Mouse (Mus musculus): ENCODE measurements around the gene Arhgap18. TPM values are rescaled to one million over a fixed set of nuclear protein-coding genes. Genes with fewer than 3 reads are reported as not detected.
A peak's percentile ranks its signal among the peaks of the same experiment; 100 is the strongest.

Arhgap18 gene
- polyA plus RNA-seq, 1 experiment from 2014 or later, result 40.0 TPM

DNA sequence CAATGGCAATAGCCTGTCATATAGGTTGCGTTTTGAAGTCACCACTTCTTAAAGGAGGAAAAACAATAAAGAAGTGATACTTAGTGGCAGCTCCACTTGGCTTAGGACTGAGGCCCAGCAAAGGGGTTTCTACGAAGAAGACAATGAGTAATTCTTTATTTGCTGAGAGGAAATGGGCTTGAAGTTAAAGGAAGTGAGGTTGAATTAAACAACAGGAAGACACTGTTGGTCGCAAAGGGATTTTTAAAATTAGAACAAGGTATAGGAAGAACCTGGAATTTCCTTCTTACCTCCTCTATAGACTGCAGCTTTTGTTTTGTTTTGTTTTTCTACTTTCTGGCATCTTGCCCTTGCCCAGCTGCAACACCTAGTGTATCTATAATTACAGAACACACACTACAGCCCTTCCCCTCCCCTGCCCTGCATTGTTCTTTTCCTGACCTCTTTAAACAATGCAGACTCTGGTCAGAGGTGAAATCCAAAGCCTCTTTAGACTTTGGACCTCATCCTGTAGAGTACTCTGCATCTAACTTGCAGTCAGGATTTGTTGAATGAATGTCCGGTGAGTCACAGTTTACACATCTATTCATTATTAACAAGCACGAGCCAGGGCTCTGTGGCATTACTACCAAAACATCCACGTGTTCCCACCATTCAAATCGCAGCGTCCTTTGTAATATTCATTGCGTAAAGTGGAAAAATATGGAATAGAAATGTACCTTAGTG, 75.4 kb downstream of the Arhgap18 start:
- DNase-seq (ENCODE audit: low spot score) (peak; percentile 57), ATAC-seq (replicated peaks; ENCODE audit: low FRiP score, low TSS enrichment, low read depth) (peak; percentile 85)
- WGBS, result 61% methylated on average over 9 of the region's 9 CpGs
- no peaks in the 10 kb centered on the region for H3K27me3 ChIP-seq (replicated peaks; ENCODE audit: control insufficient read depth, insufficient read depth, low read length)
- 0 out of 2 replicates have a peak overlapping the region, but pooled peaks have one; percentile 0 for H3K4me2 ChIP-seq (ENCODE audit: low read length)
- H3K36me3 ChIP-seq (ENCODE audit: control insufficient read depth, insufficient read depth, low read length), result no peaks in the 10 kb centered on the region
- no peak overlapping the region for H3K4me3 ChIP-seq (ENCODE audit: low read depth, low read length)
- no peak overlapping the region for H3K9ac ChIP-seq (ENCODE audit: low read length)
- H3K4me1 ChIP-seq (replicated peaks; ENCODE audit: control insufficient read depth, insufficient read depth, low read length), result peaks cover 4% of the 10 kb centered on the region; the same call in 1 of the 2 replicates
- peak overlapping the region; percentile 40; the same call in 1 of the 2 replicates for H3K27ac ChIP-seq (ENCODE audit: low read depth)
- no peaks in the 10 kb centered on the region for H3K9me3 ChIP-seq (ENCODE audit: control insufficient read depth, low read length)

DNA sequence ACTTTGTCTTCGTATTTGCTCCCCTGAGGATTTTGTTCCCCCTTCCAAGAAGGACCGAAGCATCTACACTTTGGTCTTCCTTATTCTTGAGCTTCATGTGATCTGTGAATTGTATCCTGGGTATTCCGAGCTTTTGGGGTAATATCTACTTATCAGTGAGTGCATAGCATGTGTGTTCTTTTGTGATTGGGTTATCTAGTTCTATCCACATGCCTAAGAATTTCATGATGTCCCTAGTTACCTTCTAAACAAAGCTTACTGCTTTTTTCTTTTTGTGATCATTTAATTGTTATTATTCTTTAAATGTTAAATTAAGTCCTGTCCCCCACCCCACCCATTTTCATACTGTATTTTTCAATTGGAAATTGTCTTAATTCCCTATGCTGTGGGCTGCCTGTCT, 78.8 kb downstream of the Arhgap18 start:
- Histone ChIP-seq H3K36me3 (ENCODE audit: control insufficient read depth, insufficient read depth, low read length) (no peaks in the 10 kb centered on the region), H3K27ac (ENCODE audit: low read depth) (no peak overlapping the region), H3K9ac (ENCODE audit: low read length) (no peak overlapping the region), H3K27me3 (replicated peaks; ENCODE audit: control insufficient read depth, insufficient read depth, low read length) (no peaks in the 10 kb centered on the region), H3K4me3 (ENCODE audit: low read depth, low read length) (no peak overlapping the region), H3K4me1 (replicated peaks; ENCODE audit: control insufficient read depth, insufficient read depth, low read length) (0 out of 2 replicates have a peak, but pooled peaks cover 4% of the 10 kb centered on the region), H3K4me2 (ENCODE audit: low read length) (no peak overlapping the region), H3K9me3 (ENCODE audit: control insufficient read depth, low read length) (no peaks in the 10 kb centered on the region)
- ATAC-seq (replicated peaks; ENCODE audit: low FRiP score, low TSS enrichment, low read depth) (no peak), DNase-seq (ENCODE audit: low spot score) (no peak)
- 91% methylated on average over 3 of the region's 3 CpGs for WGBS

DNA sequence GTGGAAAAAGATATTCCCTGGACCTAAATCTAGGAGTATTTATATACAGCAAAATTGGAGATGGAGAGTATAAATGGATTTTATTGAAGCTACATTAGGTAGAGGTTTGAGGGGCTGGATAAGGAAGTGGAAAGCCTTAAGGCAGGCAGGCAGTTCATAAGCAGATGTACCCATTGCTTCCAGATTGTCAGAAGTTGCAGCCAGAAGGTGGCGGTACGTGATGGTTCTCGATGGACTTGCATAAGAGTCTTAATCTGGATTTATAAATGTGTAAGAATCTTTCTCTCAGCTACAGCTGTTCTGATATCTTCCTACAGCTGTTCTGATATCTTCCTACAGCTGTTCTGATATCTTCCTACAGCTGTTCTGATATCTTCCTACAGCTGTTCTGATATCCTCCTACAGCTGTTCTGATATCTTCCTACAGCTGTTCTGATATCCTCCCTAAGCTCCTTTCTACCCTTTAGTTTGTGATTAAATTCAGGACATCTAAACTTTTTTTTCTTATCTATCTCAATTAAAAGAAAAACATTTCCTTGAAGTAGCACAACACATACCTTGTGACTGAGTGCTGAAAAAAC, 79.5 kb downstream of the Arhgap18 start:
- H3K27ac ChIP-seq (ENCODE audit: low read depth), result no peak overlapping the region
- H3K27me3 ChIP-seq (replicated peaks; ENCODE audit: control insufficient read depth, insufficient read depth, low read length), result no peaks in the 10 kb centered on the region
- no peaks in the 10 kb centered on the region for H3K9me3 ChIP-seq (ENCODE audit: control insufficient read depth, low read length)
- H3K4me3 ChIP-seq (ENCODE audit: low read depth, low read length), result no peak overlapping the region
- DNase-seq (ENCODE audit: low spot score), result no peak
- H3K36me3 ChIP-seq (ENCODE audit: control insufficient read depth, insufficient read depth, low read length), result no peaks in the 10 kb centered on the region
- H3K9ac ChIP-seq (ENCODE audit: low read length), result no peak overlapping the region
- no peak for ATAC-seq (replicated peaks; ENCODE audit: low FRiP score, low TSS enrichment, low read depth)
- H3K4me1 ChIP-seq (replicated peaks; ENCODE audit: control insufficient read depth, insufficient read depth, low read length), result 0 out of 2 replicates have a peak, but pooled peaks cover 4% of the 10 kb centered on the region
- H3K4me2 ChIP-seq (ENCODE audit: low read length), result no peak overlapping the region
- WGBS, result 94% methylated on average over 3 of the region's 3 CpGs

DNA sequence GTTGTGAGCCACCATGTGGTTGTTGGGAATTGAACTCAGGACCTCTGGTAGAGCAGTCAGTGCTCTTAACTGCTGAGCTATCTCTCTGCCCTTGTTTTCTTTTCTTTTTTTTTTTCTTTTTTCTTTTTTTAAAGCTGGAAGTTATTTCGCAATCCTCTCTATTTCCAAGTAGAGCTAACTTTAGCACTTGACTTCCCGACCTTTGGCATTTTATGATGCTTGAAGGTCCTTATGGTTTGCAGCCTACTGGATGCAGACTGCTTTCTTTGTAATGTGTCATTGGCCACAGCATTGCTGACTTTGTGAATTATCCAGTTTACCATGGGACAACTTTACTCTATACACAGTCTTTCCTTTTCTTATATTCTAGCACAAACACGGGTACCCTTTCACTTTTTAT, 80.2 kb downstream of the Arhgap18 start:
- no peak for DNase-seq (ENCODE audit: low spot score)

DNA sequence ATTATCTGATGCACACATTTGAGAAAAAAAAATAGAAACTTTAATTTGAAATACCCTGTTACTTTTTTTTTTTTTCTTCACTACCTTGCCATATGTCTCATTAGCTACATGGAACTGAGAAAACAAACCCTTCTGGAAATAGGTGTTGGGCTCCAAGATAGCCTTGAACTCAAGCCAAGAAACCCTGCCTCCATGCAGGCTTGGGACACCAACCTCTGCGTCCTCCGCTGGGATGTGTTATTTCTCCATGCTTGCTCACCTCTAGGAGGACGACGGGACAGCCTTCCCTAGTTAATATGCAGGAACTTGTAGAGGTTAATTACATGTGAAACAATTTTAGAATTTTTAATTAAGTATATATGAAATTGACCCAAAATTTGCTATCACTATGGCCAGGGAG, 96.1 kb downstream of the Arhgap18 start:
- ATAC-seq (replicated peaks; ENCODE audit: low FRiP score, low TSS enrichment, low read depth), result no peak
- Histone ChIP-seq H3K4me2 (ENCODE audit: low read length) (no peak overlapping the region), H3K27ac (ENCODE audit: low read depth) (no peak overlapping the region), H3K4me1 (replicated peaks; ENCODE audit: control insufficient read depth, insufficient read depth, low read length) (no peaks in the 10 kb centered on the region), H3K27me3 (replicated peaks; ENCODE audit: control insufficient read depth, insufficient read depth, low read length) (no peaks in the 10 kb centered on the region), H3K9me3 (ENCODE audit: control insufficient read depth, low read length) (no peaks in the 10 kb centered on the region), H3K36me3 (ENCODE audit: control insufficient read depth, insufficient read depth, low read length) (no peaks in the 10 kb centered on the region; the same call in 1 of the 2 replicates), H3K4me3 (ENCODE audit: low read depth, low read length) (no peak overlapping the region), H3K9ac (ENCODE audit: low read length) (no peak overlapping the region)
- 90% methylated on average over 4 of the region's 4 CpGs for WGBS
- DNase-seq (ENCODE audit: low spot score), result no peak

More for the DNA sequence above, 80.2 kb downstream of the Arhgap18 start:
- no peak overlapping the region for H3K27ac ChIP-seq (ENCODE audit: low read depth)
- no peaks in the 10 kb centered on the region for H3K9me3 ChIP-seq (ENCODE audit: control insufficient read depth, low read length)
- 78% methylated on average over 3 of the region's 3 CpGs for WGBS
- no peak overlapping the region for H3K4me2 ChIP-seq (ENCODE audit: low read length)
- no peak for ATAC-seq (replicated peaks; ENCODE audit: low FRiP score, low TSS enrichment, low read depth)
- no peaks in the 10 kb centered on the region for H3K36me3 ChIP-seq (ENCODE audit: control insufficient read depth, insufficient read depth, low read length)
- 0 out of 2 replicates have a peak, but pooled peaks cover 4% of the 10 kb centered on the region for H3K4me1 ChIP-seq (replicated peaks; ENCODE audit: control insufficient read depth, insufficient read depth, low read length)
- H3K9ac ChIP-seq (ENCODE audit: low read length), result no peak overlapping the region
- no peaks in the 10 kb centered on the region for H3K27me3 ChIP-seq (replicated peaks; ENCODE audit: control insufficient read depth, insufficient read depth, low read length)
- H3K4me3 ChIP-seq (ENCODE audit: low read depth, low read length), result no peak overlapping the region

DNA sequence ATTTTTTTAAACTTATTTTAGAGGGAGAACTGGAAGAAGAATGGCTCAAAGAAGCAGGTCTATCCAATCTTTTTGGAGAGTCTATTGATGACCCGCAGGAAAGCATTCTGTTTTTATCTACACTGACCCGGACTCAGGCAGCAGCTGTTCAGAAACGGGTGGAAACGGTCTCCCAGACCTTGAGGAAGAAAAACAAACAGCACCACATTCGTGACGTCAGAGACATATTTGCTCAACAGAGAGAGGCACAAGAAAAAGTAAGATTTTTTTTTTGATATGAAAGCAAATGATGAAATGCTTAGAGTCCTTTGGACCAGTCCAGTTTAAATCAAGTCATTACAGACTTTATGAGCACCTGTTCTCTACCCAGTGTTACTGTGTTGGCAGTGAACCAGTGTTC, 96.6 kb downstream of the Arhgap18 start:
- DNase-seq (ENCODE audit: low spot score) (no peak), ATAC-seq (replicated peaks; ENCODE audit: low FRiP score, low TSS enrichment, low read depth) (no peak)
- Histone ChIP-seq H3K4me3 (ENCODE audit: low read depth, low read length) (no peak overlapping the region), H3K4me1 (replicated peaks; ENCODE audit: control insufficient read depth, insufficient read depth, low read length) (no peaks in the 10 kb centered on the region), H3K9me3 (ENCODE audit: control insufficient read depth, low read length) (no peaks in the 10 kb centered on the region), H3K9ac (ENCODE audit: low read length) (no peak overlapping the region), H3K36me3 (ENCODE audit: control insufficient read depth, insufficient read depth, low read length) (no peaks in the 10 kb centered on the region; the same call in 1 of the 2 replicates), H3K4me2 (ENCODE audit: low read length) (no peak overlapping the region), H3K27ac (ENCODE audit: low read depth) (no peak overlapping the region), H3K27me3 (replicated peaks; ENCODE audit: control insufficient read depth, insufficient read depth, low read length) (no peaks in the 10 kb centered on the region)
- WGBS, result 67% methylated on average over 6 of the region's 6 CpGs

DNA sequence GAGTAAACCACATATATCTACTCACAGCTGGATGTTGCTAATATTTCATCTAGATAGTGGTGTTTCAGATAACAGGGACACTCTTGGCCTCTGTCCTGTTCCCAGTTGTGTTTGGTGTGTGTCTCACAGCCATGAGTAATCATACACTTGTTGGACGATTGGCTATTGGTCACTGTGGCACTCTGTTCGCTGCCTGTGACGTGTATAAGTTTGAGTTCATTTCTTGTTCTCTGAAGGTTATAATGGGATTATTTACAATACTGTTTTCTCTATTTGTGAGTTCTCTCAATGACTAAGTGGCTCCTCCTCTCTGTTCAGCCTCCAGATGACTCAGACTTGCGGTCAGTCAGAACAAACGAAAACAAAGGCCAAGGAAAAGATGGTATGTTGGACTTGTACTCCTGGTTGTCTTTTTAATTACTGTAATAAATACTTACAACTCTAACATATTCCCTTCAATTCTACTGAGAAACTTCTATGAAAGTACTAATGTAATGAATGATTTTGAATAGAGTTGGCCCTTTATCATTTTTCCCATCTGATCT, 101.4 kb downstream of the Arhgap18 start:
- DNase-seq (ENCODE audit: low spot score) (no peak), ATAC-seq (replicated peaks; ENCODE audit: low FRiP score, low TSS enrichment, low read depth) (no peak)
- Histone ChIP-seq H3K4me1 (replicated peaks; ENCODE audit: control insufficient read depth, insufficient read depth, low read length) (no peaks in the 10 kb centered on the region), H3K27me3 (replicated peaks; ENCODE audit: control insufficient read depth, insufficient read depth, low read length) (no peaks in the 10 kb centered on the region), H3K36me3 (ENCODE audit: control insufficient read depth, insufficient read depth, low read length) (no peaks in the 10 kb centered on the region), H3K9ac (ENCODE audit: low read length) (no peak overlapping the region), H3K4me3 (ENCODE audit: low read depth, low read length) (no peak overlapping the region), H3K4me2 (ENCODE audit: low read length) (no peak overlapping the region), H3K27ac (ENCODE audit: low read depth) (no peak overlapping the region), H3K9me3 (ENCODE audit: control insufficient read depth, low read length) (no peaks in the 10 kb centered on the region)
- WGBS, result 88% methylated on average over 5 of the region's 5 CpGs

DNA sequence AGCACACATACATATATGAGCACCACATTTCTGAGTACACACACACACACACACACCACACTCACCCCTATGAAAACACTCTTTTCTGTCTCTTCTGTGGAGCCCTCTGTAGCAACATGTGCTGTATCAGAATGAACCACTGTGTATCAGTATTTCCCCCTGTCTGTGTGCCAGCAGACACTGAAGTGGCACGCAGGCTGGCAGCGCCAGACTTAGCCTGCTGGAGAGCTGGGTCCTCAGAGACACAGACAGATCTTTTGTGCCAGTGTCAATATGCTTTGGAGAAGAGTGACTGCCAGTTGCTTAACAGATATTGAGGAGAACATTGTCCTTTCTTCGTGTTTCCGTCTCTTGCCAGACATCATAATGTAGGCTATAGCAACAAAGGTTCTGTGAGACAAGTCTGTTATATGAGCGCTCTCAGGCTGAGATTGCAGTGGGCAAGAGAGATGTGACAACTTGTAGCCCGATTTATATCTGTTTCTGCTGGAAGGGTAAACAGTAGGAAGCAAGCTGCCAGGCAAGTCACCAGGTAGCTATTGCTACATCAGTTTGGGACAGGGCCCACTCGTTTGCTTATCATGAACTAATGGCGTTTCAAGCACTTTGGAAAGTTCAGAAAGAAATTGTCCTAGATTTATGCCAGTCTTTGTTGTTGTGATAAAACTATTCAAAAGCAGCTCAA, 102.8 kb downstream of the Arhgap18 start:
- Histone ChIP-seq H3K27ac (ENCODE audit: low read depth) (no peak overlapping the region), H3K4me1 (replicated peaks; ENCODE audit: control insufficient read depth, insufficient read depth, low read length) (no peaks in the 10 kb centered on the region), H3K9me3 (ENCODE audit: control insufficient read depth, low read length) (no peaks in the 10 kb centered on the region), H3K9ac (ENCODE audit: low read length) (no peak overlapping the region), H3K27me3 (replicated peaks; ENCODE audit: control insufficient read depth, insufficient read depth, low read length) (no peaks in the 10 kb centered on the region), H3K4me3 (ENCODE audit: low read depth, low read length) (no peak overlapping the region), H3K4me2 (ENCODE audit: low read length) (no peak overlapping the region), H3K36me3 (ENCODE audit: control insufficient read depth, insufficient read depth, low read length) (no peaks in the 10 kb centered on the region)
- ATAC-seq (replicated peaks; ENCODE audit: low FRiP score, low TSS enrichment, low read depth) (no peak), DNase-seq (ENCODE audit: low spot score) (no peak)
- 68% methylated on average over 8 of the region's 8 CpGs for WGBS

All from intestine, embryonic 14.5 days (tissue).